ENCODE assay signal across 8 mouse cellular contexts in the genomic region with DNA sequence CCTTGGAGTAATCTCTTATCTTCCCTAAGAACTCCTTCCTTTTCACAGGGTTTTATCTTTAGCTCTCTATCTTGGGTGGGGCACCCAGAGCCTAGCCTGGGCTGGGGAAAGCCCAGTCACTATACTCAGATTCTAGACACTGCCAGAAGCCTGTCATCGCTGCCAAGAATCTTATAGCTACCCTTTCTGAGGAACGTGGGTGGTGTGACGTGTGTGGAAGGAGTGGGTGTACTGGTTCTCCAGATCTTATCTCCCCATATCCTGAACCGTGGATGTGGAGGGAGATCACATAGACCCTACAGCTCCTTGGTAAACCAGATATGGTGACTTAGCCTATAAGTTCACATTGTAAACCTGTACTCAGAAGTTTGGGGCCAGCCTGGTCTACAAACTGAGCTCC. TPM values are rescaled to one million over a fixed set of nuclear protein-coding genes. Genes with fewer than 3 reads are reported as not detected.
DNase-seq lines count a peak whose midpoint lies in the region; ATAC-seq lines count a peak whose summit lies in the region.

No protein-coding gene starts in this region.

- no peaks in the 10 kb centered on the region for H3K9me3 ChIP-seq in hindbrain, embryonic 12.5 days (replicated peaks)
- no peaks in the 10 kb centered on the region for H3K9me3 ChIP-seq in hindbrain, embryonic 16.5 days (ENCODE audit: control insufficient read depth, low read length)
- H3K9me3 ChIP-seq in intestine, embryonic 14.5 days (ENCODE audit: control insufficient read depth, low read length): no peaks in the 10 kb centered on the region

- H3K27ac ChIP-seq in hindbrain, embryonic 12.5 days: no peak overlapping the region
- H3K27ac ChIP-seq in hindbrain, embryonic 16.5 days (ENCODE audit: low read depth, low read length): no peak overlapping the region
- H3K27ac ChIP-seq in intestine, embryonic 14.5 days (ENCODE audit: low read depth): 0 out of 2 replicates have a peak overlapping the region, but pooled peaks have one; percentile 82

- no peak for DNase-seq in intestine, embryonic 14.5 days (ENCODE audit: low spot score)
- no peak for DNase-seq in yolk sac, embryonic 10.5 days (ENCODE audit: low spot score)
- DNase-seq in cerebellum, adult 9-11 months: no peak
- DNase-seq in kidney, postnatal 4 days: no peak

- H3K4me1 ChIP-seq in hindbrain, embryonic 12.5 days: peaks cover 15% of the 10 kb centered on the region
- peaks cover 8% of the 10 kb centered on the region for H3K4me1 ChIP-seq in hindbrain, embryonic 16.5 days (ENCODE audit: control insufficient read depth, insufficient read depth, low read depth, low read length)
- peaks cover 20% of the 10 kb centered on the region for H3K4me1 ChIP-seq in intestine, embryonic 14.5 days (replicated peaks; ENCODE audit: control insufficient read depth, insufficient read depth, low read length)

- H3K36me3 ChIP-seq in hindbrain, embryonic 12.5 days: no peaks in the 10 kb centered on the region
- peaks cover 3% of the 10 kb centered on the region; the same call in 1 of the 2 replicates for H3K36me3 ChIP-seq in hindbrain, embryonic 16.5 days (ENCODE audit: control insufficient read depth, insufficient read depth, low read length)
- H3K36me3 ChIP-seq in intestine, embryonic 14.5 days (ENCODE audit: control insufficient read depth, insufficient read depth, low read length): peaks cover 5% of the 10 kb centered on the region; the same call in 1 of the 2 replicates

- H3K4me3 ChIP-seq in hindbrain, embryonic 12.5 days: no peak overlapping the region
- H3K4me3 ChIP-seq in hindbrain, embryonic 16.5 days (ENCODE audit: low read length): no peak overlapping the region
- H3K4me3 ChIP-seq in intestine, embryonic 14.5 days (ENCODE audit: low read depth, low read length): peak overlapping the region; percentile 64

- no peak for ATAC-seq in hindbrain, embryonic 12.5 days (ENCODE audit: low FRiP score)
- ATAC-seq in hindbrain, embryonic 16.5 days: no peak
- ATAC-seq in activated CD4-positive, CD25-positive, alpha-beta regulatory T cell, adult 4 months: peak; percentile 61
- no peak for ATAC-seq in intestine, embryonic 14.5 days (replicated peaks; ENCODE audit: low FRiP score, low TSS enrichment, low read depth)
- ATAC-seq in megakaryocyte progenitor cell, adult 5-6 weeks (replicated peaks; ENCODE audit: poor library complexity): peak; percentile 10

- WGBS in hindbrain, embryonic 12.5 days: 83% methylated on average over 4 of the region's 4 CpGs
- 84% methylated on average over 4 of the region's 4 CpGs for WGBS in hindbrain, embryonic 16.5 days
- 66% methylated on average over 4 of the region's 4 CpGs for WGBS in intestine, embryonic 14.5 days

- H3K9ac ChIP-seq in hindbrain, embryonic 12.5 days: no peak overlapping the region
- H3K9ac ChIP-seq in hindbrain, embryonic 16.5 days (ENCODE audit: low read depth, low read length): no peak overlapping the region
- H3K9ac ChIP-seq in intestine, embryonic 14.5 days (ENCODE audit: low read length): peak overlapping the region; percentile 32

- H3K4me2 ChIP-seq in hindbrain, embryonic 12.5 days (replicated peaks): peak overlapping the region; percentile 72
- H3K4me2 ChIP-seq in hindbrain, embryonic 16.5 days (ENCODE audit: low read length): no peak overlapping the region
- peak overlapping the region; percentile 70 for H3K4me2 ChIP-seq in intestine, embryonic 14.5 days (ENCODE audit: low read length)

- peaks cover 13% of the 10 kb centered on the region for H3K27me3 ChIP-seq in hindbrain, embryonic 12.5 days
- no peaks in the 10 kb centered on the region for H3K27me3 ChIP-seq in hindbrain, embryonic 16.5 days (replicated peaks; ENCODE audit: control insufficient read depth, insufficient read depth, low read length)
- H3K27me3 ChIP-seq in intestine, embryonic 14.5 days (replicated peaks; ENCODE audit: control insufficient read depth, insufficient read depth, low read length): 0 out of 2 replicates have a peak, but pooled peaks cover 5% of the 10 kb centered on the region

RNA-seq across cellular contexts. Expression of a gene that starts 0.2 kb away (rescaled TPM):
- polyA plus RNA-seq in hindbrain, embryonic 12.5 days (2016; fragmentation: Nextera tagmentation; extraction: Ambion mirVana): 6.8 and 8.0 TPM in 2 replicates
- 10.9 and 13.7 TPM in 2 replicates for polyA plus RNA-seq in hindbrain, embryonic 16.5 days (2015; fragmentation: Nextera tagmentation; extraction: Ambion mirVana)
- 100 to 1,000 TPM; 116 to 135 TPM for polyA plus RNA-seq in activated CD4-positive, CD25-positive, alpha-beta regulatory T cell, adult 4 months (2017; shearing (Covaris generic))
- 8.9 and 9.6 TPM in 2 replicates for polyA plus RNA-seq in intestine, embryonic 14.5 days (2014; fragmentation: Nextera tagmentation; extraction: Ambion mirVana)
- 0.51 and 0.86 TPM in 2 replicates for total RNA-seq in megakaryocyte progenitor cell, adult 5-6 weeks (2015)
- 0.21 and 0.34 TPM in 2 replicates for total RNA-seq in megakaryocyte progenitor cell, adult 5-6 weeks (2017)

RNA-seq across cellular contexts. Expression of a gene that starts 5.9 kb away (rescaled TPM):
- polyA plus RNA-seq in hindbrain, embryonic 12.5 days (2016; fragmentation: Nextera tagmentation; extraction: Ambion mirVana): 3.9 and 5.0 TPM in 2 replicates
- polyA plus RNA-seq in hindbrain, embryonic 16.5 days (2015; fragmentation: Nextera tagmentation; extraction: Ambion mirVana): 3.2 TPM in 2 replicates
- polyA plus RNA-seq in activated CD4-positive, CD25-positive, alpha-beta regulatory T cell, adult 4 months (2017; shearing (Covaris generic)): 10 to 100 TPM; 57.5 to 62.0 TPM
- 21.2 and 23.2 TPM in 2 replicates for polyA plus RNA-seq in intestine, embryonic 14.5 days (2014; fragmentation: Nextera tagmentation; extraction: Ambion mirVana)
- 100 and 115 TPM in 2 replicates for total RNA-seq in megakaryocyte progenitor cell, adult 5-6 weeks (2015)
- total RNA-seq in megakaryocyte progenitor cell, adult 5-6 weeks (2017): 175 and 186 TPM in 2 replicates

RNA-seq across cellular contexts. Expression of a gene that starts 42.5 kb away (rescaled TPM):
- 12.1 and 14.1 TPM in 2 replicates for polyA plus RNA-seq in hindbrain, embryonic 12.5 days (2016; fragmentation: Nextera tagmentation; extraction: Ambion mirVana)
- 17.5 and 18.7 TPM in 2 replicates for polyA plus RNA-seq in hindbrain, embryonic 16.5 days (2015; fragmentation: Nextera tagmentation; extraction: Ambion mirVana)
- polyA plus RNA-seq in activated CD4-positive, CD25-positive, alpha-beta regulatory T cell, adult 4 months (2017; shearing (Covaris generic)): 10 to 100 TPM; 25.4 to 27.3 TPM
- 10.4 and 12.8 TPM in 2 replicates for polyA plus RNA-seq in intestine, embryonic 14.5 days (2014; fragmentation: Nextera tagmentation; extraction: Ambion mirVana)
- 14.5 and 20.2 TPM in 2 replicates for total RNA-seq in megakaryocyte progenitor cell, adult 5-6 weeks (2015)
- 12.0 and 14.0 TPM in 2 replicates for total RNA-seq in megakaryocyte progenitor cell, adult 5-6 weeks (2017)

RNA-seq across cellular contexts. Expression of a gene that starts 44.8 kb away (rescaled TPM):
- 3.6 and 4.7 TPM in 2 replicates for polyA plus RNA-seq in hindbrain, embryonic 12.5 days (2016; fragmentation: Nextera tagmentation; extraction: Ambion mirVana)
- polyA plus RNA-seq in hindbrain, embryonic 16.5 days (2015; fragmentation: Nextera tagmentation; extraction: Ambion mirVana): 9.8 and 11.4 TPM in 2 replicates
- polyA plus RNA-seq in activated CD4-positive, CD25-positive, alpha-beta regulatory T cell, adult 4 months (2017; shearing (Covaris generic)): 1 to 10 TPM; 2.7 to 4.6 TPM
- polyA plus RNA-seq in intestine, embryonic 14.5 days (2014; fragmentation: Nextera tagmentation; extraction: Ambion mirVana): 0.28 and 0.31 TPM in 2 replicates
- total RNA-seq in megakaryocyte progenitor cell, adult 5-6 weeks (2015): 0.07 TPM in 1 of 2 replicates, not detected in the other
- 0.08 and 0.17 TPM in 2 replicates for total RNA-seq in megakaryocyte progenitor cell, adult 5-6 weeks (2017)

Comparison
In these comparisons a context has a peak if more than half of its experiments do, and no peak if none do; other contexts are left out.
1. ATAC-seq: peak in activated CD4-positive, CD25-positive, alpha-beta regulatory T cell, adult 4 months (single experiment) and megakaryocyte progenitor cell, adult 5-6 weeks (single experiment); none in hindbrain, embryonic 12.5 days (single experiment), hindbrain, embryonic 16.5 days (single experiment) and intestine, embryonic 14.5 days (single experiment).